Mouse (Mus musculus) liver, embryonic 14.5 days (tissue): ENCODE data around the gene Mgat4c.

Experiments used
- CTCF ChIP-seq: IDR thresholded peaks from 2 replicates; pipeline ENCODE4 v1.5.1; 2016; ENCODE audit warnings: antibody characterized with exemption, low read depth, control low read depth
- EP300 ChIP-seq: IDR thresholded peaks from 2 replicates; pipeline ENCODE4 v1.6.1; 2016; ENCODE audit warnings: antibody characterized with exemption, low read depth

- TF ChIP-seq CTCF: no peak
- no peak for TF ChIP-seq EP300
Measured at GRCm38 (mm10) chr10:102191646-102192045, 510.4 kb downstream of the Mgat4c start.
